Mouse (Mus musculus): ENCODE measurements around the gene Dkk3.
A peak's percentile ranks its signal among the peaks of the same experiment; 100 is the strongest.

DNA sequence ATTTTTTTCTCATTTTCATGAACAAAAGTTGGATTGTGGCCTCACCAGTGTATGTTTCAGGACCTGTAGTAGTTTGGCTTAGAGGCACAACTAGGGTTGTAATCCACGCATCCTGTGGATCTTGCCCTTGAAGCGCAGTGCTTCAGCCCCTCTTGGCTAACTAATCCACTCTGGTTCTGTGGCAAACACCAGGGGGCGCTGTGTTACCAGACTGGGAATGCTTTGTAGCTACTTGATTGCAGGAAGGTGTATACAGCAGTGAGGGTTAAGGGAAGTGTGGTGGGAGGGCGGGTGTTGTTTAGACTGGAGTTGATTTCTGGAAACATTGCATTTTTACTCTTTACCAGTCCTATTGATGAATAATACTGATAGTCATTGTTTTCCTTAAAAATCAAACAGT is 73.8 kb downstream of the Dkk3 start:
- TF ChIP-seq POLR2A (IDR thresholded peaks at IDR 0.05; ENCODE audit: low read depth, low read length) = no peak
- TF ChIP-seq CTCF (IDR thresholded peaks at IDR 0.05; ENCODE audit: borderline replicate concordance, insufficient read depth, low read length) = peak; percentile 62
